Comparison of ENCODE assay signal across 13 mouse cellular contexts in the genomic region with DNA sequence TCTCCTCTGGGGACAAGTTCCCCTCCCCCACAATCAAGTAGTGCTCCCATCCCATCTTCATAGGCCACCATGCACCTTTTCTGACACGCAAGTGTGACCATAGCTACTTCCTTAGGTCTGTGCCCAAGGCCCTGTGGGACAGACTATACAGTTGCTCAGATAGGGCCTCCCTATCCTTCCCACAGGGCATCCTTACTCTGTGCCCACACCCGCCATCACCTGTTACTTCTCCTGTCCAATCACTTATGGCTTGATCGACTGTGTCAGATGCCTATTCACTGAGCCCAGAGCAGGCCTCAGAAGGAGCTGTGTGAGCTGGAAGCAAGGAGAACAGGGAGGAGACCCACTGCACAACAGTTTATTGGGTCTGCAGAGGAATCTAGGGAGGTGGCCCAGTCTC.
"Had no signal": no experiment of that assay in that cellular context is flagged by ENCODE, and none has a peak within 500 bp of the region (broad histone marks: within the 10 kb centered on the region; RNA-seq: fewer than 3 reads in every experiment).

No protein-coding gene starts in this region.

- H3K4me3 ChIP-seq: layer of hippocampus, adult 2 months; limb, embryonic 10.5 days; limb, embryonic 13.5 days; midbrain, embryonic 13.5 days had no signal

- H3K9me3 ChIP-seq: limb, embryonic 10.5 days; limb, embryonic 13.5 days; midbrain, embryonic 13.5 days had no signal

- DNase-seq: kidney, adult 18-20 months; kidney, adult 9 months; kidney, postnatal 14 days; layer of hippocampus, adult 9-11 months; lung, embryonic 14.5 days; thymus, postnatal 25 days had no signal

- H3K9ac ChIP-seq: limb, embryonic 13.5 days; lung, embryonic 14.5 days; midbrain, embryonic 13.5 days had no signal

- ATAC-seq: lung, postnatal 0 days; midbrain, embryonic 13.5 days had no signal

- H3K27me3 ChIP-seq: limb, embryonic 13.5 days; midbrain, embryonic 13.5 days had no signal

- H3K36me3 ChIP-seq: limb, embryonic 10.5 days; limb, embryonic 13.5 days; midbrain, embryonic 13.5 days had no signal

- H3K4me2 ChIP-seq: limb, embryonic 13.5 days; lung, embryonic 14.5 days; midbrain, embryonic 13.5 days had no signal

- H3K27ac ChIP-seq: layer of hippocampus, adult 2 months; limb, embryonic 10.5 days; limb, embryonic 13.5 days; macrophage; midbrain, embryonic 13.5 days; stomach, postnatal 0 days had no signal
